Mouse (Mus musculus): ENCODE measurements around the gene Sh2d1b2. TPM values are rescaled to one million over a fixed set of nuclear protein-coding genes. Genes with fewer than 3 reads are reported as not detected.

Sh2d1b2 gene
- polyA plus RNA-seq, 1 experiment from 2014 or later: 0.08 TPM

DNA sequence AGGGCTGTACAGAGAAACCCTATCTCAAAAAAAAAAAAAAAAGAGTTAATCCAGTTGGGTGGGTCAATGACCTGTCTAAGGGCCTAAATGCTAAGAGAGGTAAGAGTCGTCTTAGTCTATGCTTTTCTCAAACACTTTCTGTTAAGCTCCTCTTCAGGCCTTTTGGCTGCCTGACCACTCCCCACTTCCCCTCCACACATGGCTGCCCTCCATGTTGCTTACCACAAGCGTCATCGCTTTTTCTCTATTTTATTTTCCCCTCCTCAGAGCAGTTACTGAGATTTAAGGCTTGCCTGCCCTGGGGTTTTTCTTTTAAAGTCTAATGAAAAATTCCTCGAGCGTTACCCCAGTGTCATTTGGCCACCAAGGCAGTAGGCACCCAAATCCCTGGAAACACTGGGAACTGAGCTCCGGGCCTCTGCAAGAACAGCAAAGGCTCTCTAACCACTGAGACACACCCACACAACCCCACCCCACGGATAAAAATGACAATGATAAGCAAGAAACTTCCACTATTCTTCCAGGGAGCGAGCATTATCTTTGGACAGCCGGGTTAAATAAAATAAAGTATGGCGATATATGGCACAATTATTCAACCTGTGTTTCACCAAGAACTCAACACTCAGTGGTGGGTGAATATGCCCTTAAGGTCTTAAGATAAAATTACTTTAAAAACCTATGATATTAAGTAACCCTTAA lies 19.2 kb upstream of the Sh2d1b2 start:
- Histone ChIP-seq H3K4me2 (ENCODE audit: low read length) (no peak overlapping the region), H3K4me1 (replicated peaks; ENCODE audit: control insufficient read depth, insufficient read depth, low read length) (peaks cover 9% of the 10 kb centered on the region), H3K27ac (ENCODE audit: low read length) (no peak overlapping the region), H3K36me3 (ENCODE audit: control insufficient read depth, insufficient read depth) (peaks cover 8% of the 10 kb centered on the region), H3K9ac (replicated peaks; ENCODE audit: low read depth, low read length) (no peak overlapping the region), H3K4me3 (replicated peaks; ENCODE audit: low read length) (no peak overlapping the region), H3K9me3 (ENCODE audit: control insufficient read depth, low read length) (no peaks in the 10 kb centered on the region), H3K27me3 (replicated peaks; ENCODE audit: control insufficient read depth, insufficient read depth, low read length) (no peaks in the 10 kb centered on the region)
- WGBS: 92% methylated on average over 10 of the region's 10 CpGs
- no peak for ATAC-seq

GRCm38 (mm10) chr1:170214383-170214756 lies 18.2 kb upstream of the Sh2d1b2 start:
- ATAC-seq: no peak
- Histone ChIP-seq H3K9me3 (ENCODE audit: control insufficient read depth, low read length) (no peaks in the 10 kb centered on the region), H3K4me2 (ENCODE audit: low read length) (peak overlapping the region; percentile 71), H3K9ac (replicated peaks; ENCODE audit: low read depth, low read length) (peak overlapping the region; percentile 85), H3K4me1 (replicated peaks; ENCODE audit: control insufficient read depth, insufficient read depth, low read length) (peaks cover 9% of the 10 kb centered on the region), H3K27me3 (replicated peaks; ENCODE audit: control insufficient read depth, insufficient read depth, low read length) (no peaks in the 10 kb centered on the region), H3K27ac (ENCODE audit: low read length) (no peak overlapping the region), H3K4me3 (replicated peaks; ENCODE audit: low read length) (peak overlapping the region; percentile 74), H3K36me3 (ENCODE audit: control insufficient read depth, insufficient read depth) (peaks cover 8% of the 10 kb centered on the region)
- WGBS: 40% methylated on average over 7 of the region's 7 CpGs

- peaks cover 8% of the 10 kb centered on the region for H3K36me3 ChIP-seq (ENCODE audit: control insufficient read depth, insufficient read depth)
- peak; percentile 100 for ATAC-seq
- no peaks in the 10 kb centered on the region for H3K9me3 ChIP-seq (ENCODE audit: control insufficient read depth, low read length)
- H3K9ac ChIP-seq (replicated peaks; ENCODE audit: low read depth, low read length): peak within 1 kb of the TSS; percentile 85
- peak within 1 kb of the TSS; percentile 43; the same call in 1 of the 2 replicates for H3K27ac ChIP-seq (ENCODE audit: low read length)
- H3K4me2 ChIP-seq (ENCODE audit: low read length): peak within 1 kb of the TSS; percentile 71
- peaks cover 9% of the 10 kb centered on the region for H3K4me1 ChIP-seq (replicated peaks; ENCODE audit: control insufficient read depth, insufficient read depth, low read length)
- no peaks in the 10 kb centered on the region for H3K27me3 ChIP-seq (replicated peaks; ENCODE audit: control insufficient read depth, insufficient read depth, low read length)
- WGBS: under 1% methylated on average over 70 of the region's 70 CpGs
- peak within 1 kb of the TSS; percentile 74 for H3K4me3 ChIP-seq (replicated peaks; ENCODE audit: low read length)
These were observed 17.6 kb upstream of the Sh2d1b2 start, which contains the start of gene Uhmk1 for GRCm38 (mm10) chr1:170214757-170215522. Gene Uhmk1, minus strand, starts transcription at chr1:170215397.

- H3K4me3 ChIP-seq (replicated peaks; ENCODE audit: low read length): peak overlapping the region; percentile 74
- H3K27me3 ChIP-seq (replicated peaks; ENCODE audit: control insufficient read depth, insufficient read depth, low read length): no peaks in the 10 kb centered on the region
- WGBS: 79% methylated on average over 3 of the region's 3 CpGs
- no peak; the same call in 1 of the 2 replicates for ATAC-seq
- no peaks in the 10 kb centered on the region for H3K9me3 ChIP-seq (ENCODE audit: control insufficient read depth, low read length)
- H3K27ac ChIP-seq (ENCODE audit: low read length): no peak overlapping the region
- peaks cover 7% of the 10 kb centered on the region for H3K36me3 ChIP-seq (ENCODE audit: control insufficient read depth, insufficient read depth)
- H3K9ac ChIP-seq (replicated peaks; ENCODE audit: low read depth, low read length): no peak overlapping the region
- peaks cover 9% of the 10 kb centered on the region for H3K4me1 ChIP-seq (replicated peaks; ENCODE audit: control insufficient read depth, insufficient read depth, low read length)
- peak overlapping the region; percentile 41 for H3K4me2 ChIP-seq (ENCODE audit: low read length)
These were observed 17.0 kb upstream of the Sh2d1b2 start for GRCm38 (mm10) chr1:170215590-170215989.

GRCm38 (mm10) chr1:170218091-170218884 lies 14.3 kb upstream of the Sh2d1b2 start:
- H3K4me3 ChIP-seq (replicated peaks; ENCODE audit: low read length): no peak overlapping the region
- no peaks in the 10 kb centered on the region for H3K9me3 ChIP-seq (ENCODE audit: control insufficient read depth, low read length)
- WGBS: 83% methylated on average over 6 of the region's 6 CpGs
- no peak overlapping the region for H3K27ac ChIP-seq (ENCODE audit: low read length)
- no peaks in the 10 kb centered on the region for H3K36me3 ChIP-seq (ENCODE audit: control insufficient read depth, insufficient read depth)
- no peak for ATAC-seq
- no peak overlapping the region for H3K9ac ChIP-seq (replicated peaks; ENCODE audit: low read depth, low read length)
- H3K4me2 ChIP-seq (ENCODE audit: low read length): no peak overlapping the region
- H3K27me3 ChIP-seq (replicated peaks; ENCODE audit: control insufficient read depth, insufficient read depth, low read length): no peaks in the 10 kb centered on the region; the same call in 1 of the 2 replicates
- H3K4me1 ChIP-seq (replicated peaks; ENCODE audit: control insufficient read depth, insufficient read depth, low read length): peaks cover 8% of the 10 kb centered on the region

DNA sequence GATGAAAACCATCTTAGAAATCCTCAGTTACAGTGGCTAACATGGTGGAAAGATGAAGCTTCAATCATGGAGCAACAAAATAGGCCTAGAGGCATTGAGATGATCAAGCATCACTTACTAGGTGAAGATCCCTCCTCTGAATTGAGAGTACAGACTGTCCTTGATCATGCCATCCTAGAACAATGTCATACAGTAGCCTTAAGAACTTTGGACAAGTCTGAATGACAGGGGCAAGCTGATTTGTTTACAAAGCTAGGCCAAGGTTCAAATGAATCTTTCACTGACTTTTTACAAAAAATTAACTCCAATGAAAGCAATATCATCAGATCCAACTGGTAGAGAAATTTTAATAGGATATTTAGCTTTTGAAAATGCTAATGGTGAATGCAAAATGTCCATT lies 12.2 kb upstream of the Sh2d1b2 start:
- no peaks in the 10 kb centered on the region for H3K4me1 ChIP-seq (replicated peaks; ENCODE audit: control insufficient read depth, insufficient read depth, low read length)
- no peak overlapping the region for H3K4me2 ChIP-seq (ENCODE audit: low read length)
- no peak overlapping the region for H3K4me3 ChIP-seq (replicated peaks; ENCODE audit: low read length)
- no peak overlapping the region for H3K9ac ChIP-seq (replicated peaks; ENCODE audit: low read depth, low read length)
- H3K27me3 ChIP-seq (replicated peaks; ENCODE audit: control insufficient read depth, insufficient read depth, low read length): no peaks in the 10 kb centered on the region; the same call in 1 of the 2 replicates
- no peaks in the 10 kb centered on the region for H3K36me3 ChIP-seq (ENCODE audit: control insufficient read depth, insufficient read depth)
- H3K9me3 ChIP-seq (ENCODE audit: control insufficient read depth, low read length): no peaks in the 10 kb centered on the region
- ATAC-seq: no peak
- no peak overlapping the region for H3K27ac ChIP-seq (ENCODE audit: low read length)

DNA sequence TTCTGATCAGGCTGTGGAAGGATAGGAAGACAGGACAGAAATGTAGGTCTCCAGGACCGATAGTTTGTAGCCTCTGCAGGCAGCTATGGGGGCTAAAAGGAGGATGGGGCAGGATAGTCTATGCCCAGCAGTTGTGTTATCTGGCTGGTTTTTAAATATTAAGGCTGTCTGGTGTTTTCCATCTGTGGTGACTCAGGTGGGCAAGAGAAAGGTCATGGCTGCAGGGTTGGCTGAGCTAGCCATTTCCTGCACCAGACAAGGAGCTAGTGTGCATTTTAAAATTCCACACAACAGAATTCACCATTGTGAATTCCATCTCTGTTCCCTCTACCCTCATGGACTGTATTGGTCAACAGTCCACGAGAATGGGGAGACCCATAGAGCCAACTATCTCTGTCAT lies 9.3 kb upstream of the Sh2d1b2 start:
- no peaks in the 10 kb centered on the region for H3K4me1 ChIP-seq (replicated peaks; ENCODE audit: control insufficient read depth, insufficient read depth, low read length)
- no peak overlapping the region for H3K4me3 ChIP-seq (replicated peaks; ENCODE audit: low read length)
- no peaks in the 10 kb centered on the region for H3K9me3 ChIP-seq (ENCODE audit: control insufficient read depth, low read length)
- no peak overlapping the region for H3K4me2 ChIP-seq (ENCODE audit: low read length)
- no peaks in the 10 kb centered on the region for H3K36me3 ChIP-seq (ENCODE audit: control insufficient read depth, insufficient read depth)
- 87% methylated on average over 2 of the region's 2 CpGs for WGBS
- no peaks in the 10 kb centered on the region; the same call in 1 of the 2 replicates for H3K27me3 ChIP-seq (replicated peaks; ENCODE audit: control insufficient read depth, insufficient read depth, low read length)
- no peak for ATAC-seq
- no peak overlapping the region for H3K9ac ChIP-seq (replicated peaks; ENCODE audit: low read depth, low read length)
- no peak overlapping the region for H3K27ac ChIP-seq (ENCODE audit: low read length)

- no peak for ATAC-seq
- no peak overlapping the region for H3K9ac ChIP-seq (replicated peaks; ENCODE audit: low read depth, low read length)
- no peaks in the 10 kb centered on the region for H3K36me3 ChIP-seq (ENCODE audit: control insufficient read depth, insufficient read depth)
- H3K4me3 ChIP-seq (replicated peaks; ENCODE audit: low read length): no peak overlapping the region
- 84% methylated on average over 3 of the region's 3 CpGs for WGBS
- H3K9me3 ChIP-seq (ENCODE audit: control insufficient read depth, low read length): no peaks in the 10 kb centered on the region
- no peak overlapping the region for H3K4me2 ChIP-seq (ENCODE audit: low read length)
- H3K27me3 ChIP-seq (replicated peaks; ENCODE audit: control insufficient read depth, insufficient read depth, low read length): 0 out of 2 replicates have a peak, but pooled peaks cover 2% of the 10 kb centered on the region
- H3K27ac ChIP-seq (ENCODE audit: low read length): no peak overlapping the region
- no peaks in the 10 kb centered on the region for H3K4me1 ChIP-seq (replicated peaks; ENCODE audit: control insufficient read depth, insufficient read depth, low read length)
These were observed 12.5 kb downstream of the Sh2d1b2 start for GRCm38 (mm10) chr1:170245016-170245415.

Measured in forebrain, embryonic 16.5 days (tissue).